Mouse (Mus musculus): ENCODE results near the gene Fam189b. TPM values are rescaled to one million over a fixed set of nuclear protein-coding genes. Genes with fewer than 3 reads are reported as not detected.

Gene Fam189b
- polyA plus RNA-seq, 1 experiment: 0.84 TPM

DNA sequence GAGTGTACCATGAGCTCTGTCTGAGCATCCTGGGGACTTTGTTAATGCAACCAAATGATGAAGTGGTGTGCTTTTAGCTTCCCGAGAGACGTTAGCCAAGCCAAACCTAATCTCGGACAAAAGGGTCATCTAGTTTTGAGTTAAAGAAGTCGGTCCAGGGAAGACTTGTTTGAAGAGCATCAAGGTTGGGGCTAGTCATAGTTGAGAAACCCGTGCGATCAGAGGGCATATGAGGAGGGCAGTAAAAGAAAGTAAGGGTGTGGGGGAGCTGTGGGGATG lies 4.9 kb upstream of the Fam189b start:
- Histone ChIP-seq H3K4me3 (replicated peaks) (peak overlapping the region; percentile 69), H3K36me3 (ENCODE audit: control insufficient read depth) (peaks cover 85% of the 10 kb centered on the region), H3K4me1 (ENCODE audit: control insufficient read depth) (peaks cover 50% of the 10 kb centered on the region), H3K9me3 (ENCODE audit: control insufficient read depth, low read length) (no peaks in the 10 kb centered on the region), H3K27me3 (ENCODE audit: control insufficient read depth) (no peaks in the 10 kb centered on the region)
- TF ChIP-seq TAL1 (IDR thresholded peaks at IDR 0.05; ENCODE audit: low read length) (no peak), GATA1 (IDR thresholded peaks at IDR 0.05; ENCODE audit: low read length) (no peak)

DNA sequence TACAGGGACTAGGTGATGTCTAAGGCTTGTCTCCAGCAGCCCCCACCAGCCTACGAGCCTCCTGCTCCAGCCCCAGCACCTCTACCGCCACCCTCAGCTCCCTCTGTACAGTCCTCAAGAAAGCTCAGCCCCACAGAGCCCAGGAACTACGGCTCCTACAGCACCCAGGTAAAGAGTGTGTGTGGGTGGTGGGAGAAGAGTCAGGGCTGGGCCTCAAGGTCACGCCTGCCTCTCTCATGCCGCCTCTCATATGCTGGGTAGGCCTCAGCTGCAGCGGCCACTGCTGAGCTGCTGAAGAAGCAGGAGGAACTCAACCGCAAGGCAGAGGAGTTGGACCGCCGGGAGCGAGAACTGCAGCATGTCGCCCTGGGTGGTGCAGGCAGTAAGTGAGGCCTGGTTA lies 3.9 kb upstream of the Fam189b start:
- peak overlapping the region; percentile 69 for H3K4me3 ChIP-seq (replicated peaks)
- H3K9me3 ChIP-seq (ENCODE audit: control insufficient read depth, low read length): no peaks in the 10 kb centered on the region
- H3K4me1 ChIP-seq (ENCODE audit: control insufficient read depth): peaks cover 60% of the 10 kb centered on the region
- H3K36me3 ChIP-seq (ENCODE audit: control insufficient read depth): peaks cover 74% of the 10 kb centered on the region
- no peaks in the 10 kb centered on the region for H3K27me3 ChIP-seq (ENCODE audit: control insufficient read depth)
- TF ChIP-seq TAL1 (IDR thresholded peaks at IDR 0.05; ENCODE audit: low read length): no peak
- no peak for TF ChIP-seq GATA1 (IDR thresholded peaks at IDR 0.05; ENCODE audit: low read length)

DNA sequence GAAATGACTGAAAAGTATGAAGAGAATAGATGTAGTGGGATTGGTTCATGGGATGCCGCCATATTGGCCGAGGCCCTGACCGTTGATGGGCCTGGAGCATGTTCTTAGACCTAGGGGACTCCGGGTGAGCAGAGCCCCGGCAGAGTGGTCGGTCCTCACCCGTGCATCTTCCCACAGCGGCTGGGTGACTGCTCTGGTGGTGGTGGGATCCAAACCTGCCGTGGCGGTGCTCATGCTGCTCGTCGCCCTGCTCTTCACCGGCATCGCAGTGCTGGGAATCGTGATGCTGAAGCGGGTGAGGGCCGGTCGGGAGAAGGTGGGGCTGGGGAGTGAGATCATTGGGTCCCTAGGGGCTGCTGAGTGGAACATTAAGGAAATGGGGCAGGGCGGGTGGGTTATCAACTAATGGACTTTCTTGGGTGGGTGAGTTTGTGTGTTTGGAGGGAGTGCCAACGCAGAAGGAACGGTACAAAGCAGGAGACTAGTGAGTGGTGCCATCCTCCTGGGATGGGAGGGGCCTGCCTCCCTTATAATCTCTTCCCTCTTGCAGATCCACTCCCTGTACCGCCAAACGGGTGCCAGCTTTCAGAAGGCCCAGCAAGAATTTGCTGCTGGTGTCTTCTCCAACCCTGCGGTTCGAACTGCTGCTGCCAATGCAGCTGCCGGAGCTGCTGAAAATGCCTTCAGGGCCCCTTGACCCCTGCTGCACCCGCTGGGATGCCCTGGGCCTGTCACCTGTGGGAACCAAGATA lies 1.0 kb upstream of the Fam189b start:
- peaks cover 47% of the 10 kb centered on the region for H3K36me3 ChIP-seq (ENCODE audit: control insufficient read depth)
- H3K9me3 ChIP-seq (ENCODE audit: control insufficient read depth, low read length): no peaks in the 10 kb centered on the region
- no peak overlapping the region for H3K4me3 ChIP-seq (replicated peaks)
- H3K27me3 ChIP-seq (ENCODE audit: control insufficient read depth): no peaks in the 10 kb centered on the region
- TF ChIP-seq TAL1 (IDR thresholded peaks at IDR 0.05; ENCODE audit: low read length) (no peak), GATA1 (IDR thresholded peaks at IDR 0.05; ENCODE audit: low read length) (no peak)
- peaks cover 57% of the 10 kb centered on the region for H3K4me1 ChIP-seq (ENCODE audit: control insufficient read depth)

DNA sequence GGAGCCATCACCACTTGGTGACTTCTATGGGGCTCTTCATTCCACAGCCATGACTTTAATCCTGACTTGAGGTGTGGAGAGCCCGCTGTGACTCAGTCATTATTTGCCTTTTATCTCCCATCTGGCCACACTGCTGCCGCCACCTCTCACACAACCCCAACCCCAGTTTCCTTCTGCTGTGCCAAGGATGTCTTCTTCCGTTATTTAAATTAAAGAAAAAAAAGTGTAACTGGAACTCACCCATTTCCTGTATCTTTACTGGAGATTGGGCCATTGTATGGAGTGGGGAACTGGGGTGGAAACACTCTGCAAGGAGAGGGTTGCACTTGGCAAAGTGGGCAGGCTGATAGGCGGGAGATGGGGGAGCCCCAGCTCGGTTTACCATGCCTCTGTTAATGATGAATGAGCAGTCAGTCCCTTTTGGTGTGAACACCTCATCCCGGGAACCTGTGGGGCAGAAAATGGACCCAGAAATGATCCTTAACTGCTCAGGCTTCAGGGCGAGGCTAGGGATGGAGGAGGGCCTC lies 349 bp upstream of the Fam189b start:
- no peaks in the 10 kb centered on the region for H3K27me3 ChIP-seq (ENCODE audit: control insufficient read depth)
- H3K4me1 ChIP-seq (ENCODE audit: control insufficient read depth): peaks cover 56% of the 10 kb centered on the region
- no peaks in the 10 kb centered on the region for H3K9me3 ChIP-seq (ENCODE audit: control insufficient read depth, low read length)
- H3K4me3 ChIP-seq (replicated peaks): peak overlapping the region; percentile 65
- H3K36me3 ChIP-seq (ENCODE audit: control insufficient read depth): peaks cover 47% of the 10 kb centered on the region
- TF ChIP-seq TAL1 (IDR thresholded peaks at IDR 0.05; ENCODE audit: low read length): no peak
- no peak for TF ChIP-seq GATA1 (IDR thresholded peaks at IDR 0.05; ENCODE audit: low read length)

DNA sequence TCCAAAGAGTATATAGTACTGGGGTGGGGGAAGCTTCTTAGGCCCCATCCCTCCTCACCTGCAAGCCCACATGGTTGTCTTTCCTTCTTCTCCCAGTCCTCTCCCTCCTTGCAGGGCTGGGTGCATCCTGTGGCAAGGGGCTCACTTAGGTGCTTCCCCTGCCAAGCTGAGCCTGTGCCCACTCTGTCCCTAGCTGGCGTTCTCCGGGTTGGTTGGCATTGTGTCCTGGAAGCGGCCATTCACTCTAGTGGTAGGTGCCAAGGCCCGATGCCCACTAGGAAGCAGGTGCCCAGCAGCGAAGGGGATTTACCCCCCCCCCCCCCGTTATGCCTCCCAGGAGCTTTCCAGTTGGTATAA lies 994 bp downstream of the Fam189b start:
- TF ChIP-seq GATA1 (IDR thresholded peaks at IDR 0.05; ENCODE audit: low read length): no peak
- no peak for TF ChIP-seq TAL1 (IDR thresholded peaks at IDR 0.05; ENCODE audit: low read length)
- no peaks in the 10 kb centered on the region for H3K9me3 ChIP-seq (ENCODE audit: control insufficient read depth, low read length)
- H3K4me1 ChIP-seq (ENCODE audit: control insufficient read depth): peaks cover 43% of the 10 kb centered on the region
- H3K36me3 ChIP-seq (ENCODE audit: control insufficient read depth): peaks cover 40% of the 10 kb centered on the region
- H3K4me3 ChIP-seq (replicated peaks): peak overlapping the region; percentile 65
- H3K27me3 ChIP-seq (ENCODE audit: control insufficient read depth): peaks cover 8% of the 10 kb centered on the region; the same call in 1 of the 2 replicates

DNA sequence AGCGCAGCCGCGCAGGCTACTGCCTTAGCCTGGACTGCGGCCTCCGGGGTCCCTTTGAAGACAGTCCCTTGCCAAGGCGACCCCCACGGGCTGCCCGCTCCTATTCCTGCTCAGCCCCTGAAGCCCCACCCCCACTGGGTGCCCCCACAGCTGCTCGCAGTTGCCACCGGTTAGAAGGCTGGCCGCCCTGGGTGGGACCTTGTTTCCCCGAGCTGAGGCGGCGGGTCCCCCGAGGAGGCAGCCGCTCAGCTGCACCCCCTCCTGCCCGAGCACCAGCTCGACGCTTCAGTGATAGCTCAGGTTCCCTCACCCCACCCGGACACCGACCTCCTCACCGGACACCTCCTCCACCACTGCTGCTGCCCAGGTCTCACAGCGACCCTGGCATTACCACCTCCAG lies 4.3 kb downstream of the Fam189b start:
- peaks cover 29% of the 10 kb centered on the region for H3K4me1 ChIP-seq (ENCODE audit: control insufficient read depth)
- no peak for TF ChIP-seq GATA1 (IDR thresholded peaks at IDR 0.05; ENCODE audit: low read length)
- no peak for TF ChIP-seq TAL1 (IDR thresholded peaks at IDR 0.05; ENCODE audit: low read length)
- H3K27me3 ChIP-seq (ENCODE audit: control insufficient read depth): peaks cover 21% of the 10 kb centered on the region
- H3K4me3 ChIP-seq (replicated peaks): no peak overlapping the region
- H3K9me3 ChIP-seq (ENCODE audit: control insufficient read depth, low read length): no peaks in the 10 kb centered on the region
- H3K36me3 ChIP-seq (ENCODE audit: control insufficient read depth): peaks cover 7% of the 10 kb centered on the region

DNA sequence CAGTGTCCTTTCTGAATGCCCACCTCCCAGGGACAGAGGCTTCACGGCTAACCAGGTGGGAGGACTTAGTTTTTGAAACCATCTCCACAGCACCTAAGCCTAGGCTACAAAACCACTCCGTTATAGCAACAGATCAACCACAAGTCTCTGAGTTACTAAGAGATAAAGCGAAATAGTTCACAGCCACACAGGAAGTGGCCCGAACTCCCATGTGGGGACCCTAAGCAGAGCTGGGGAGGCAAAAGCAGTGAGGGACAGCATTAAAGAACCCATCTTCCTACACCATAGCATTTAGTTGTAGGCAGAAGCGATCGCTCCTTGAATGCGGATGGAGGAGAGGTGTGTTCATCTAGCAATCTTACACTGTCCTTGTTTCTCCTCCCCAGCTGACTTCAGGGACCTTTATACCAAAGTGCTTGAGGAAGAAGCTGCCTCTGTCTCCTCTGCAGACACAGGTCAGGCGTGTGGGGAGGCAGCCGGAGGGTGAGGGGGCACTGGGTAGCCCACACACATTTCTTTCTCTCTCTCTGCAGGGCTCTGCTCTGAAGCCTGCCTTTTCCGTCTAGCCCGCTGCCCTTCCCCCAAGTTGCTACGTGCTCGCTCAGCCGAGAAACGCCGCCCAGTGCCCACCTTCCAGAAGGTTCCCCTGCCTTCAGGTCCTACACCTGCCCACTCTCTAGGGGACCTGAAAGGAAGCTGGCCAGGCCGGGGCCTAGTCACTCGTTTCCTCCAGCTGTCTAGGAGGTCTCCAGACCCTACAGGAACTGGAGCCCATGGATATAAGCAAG lies 4.9 kb downstream of the Fam189b start:
- Histone ChIP-seq H3K4me3 (replicated peaks) (no peak overlapping the region), H3K4me1 (ENCODE audit: control insufficient read depth) (peaks cover 22% of the 10 kb centered on the region), H3K9me3 (ENCODE audit: control insufficient read depth, low read length) (no peaks in the 10 kb centered on the region), H3K36me3 (ENCODE audit: control insufficient read depth) (peaks cover under 1% of the 10 kb centered on the region), H3K27me3 (ENCODE audit: control insufficient read depth) (peaks cover 21% of the 10 kb centered on the region)
- no peak for TF ChIP-seq TAL1 (IDR thresholded peaks at IDR 0.05; ENCODE audit: low read length)
- TF ChIP-seq GATA1 (IDR thresholded peaks at IDR 0.05; ENCODE audit: low read length): no peak

DNA sequence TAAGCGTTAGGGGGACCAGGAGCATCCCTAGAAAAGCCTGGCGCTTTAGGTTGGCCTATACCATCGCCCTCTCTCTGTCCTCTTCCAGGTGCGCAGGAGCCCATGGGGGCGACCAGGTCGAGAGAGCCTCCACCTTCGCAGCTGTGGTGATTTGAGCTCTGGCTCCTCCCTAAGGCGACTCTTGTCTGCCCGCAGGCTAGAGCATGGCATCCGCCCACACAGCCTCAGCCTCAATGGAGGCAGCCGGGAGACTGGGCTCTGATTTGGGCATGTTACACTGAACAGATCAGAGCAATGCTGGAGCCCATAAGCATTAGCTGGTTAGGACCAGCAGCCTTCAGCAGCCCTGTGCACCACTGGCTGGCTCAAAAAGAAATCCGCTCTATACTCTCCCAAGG lies 5.5 kb downstream of the Fam189b start:
- peaks cover 16% of the 10 kb centered on the region for H3K4me1 ChIP-seq (ENCODE audit: control insufficient read depth)
- TF ChIP-seq GATA1 (IDR thresholded peaks at IDR 0.05; ENCODE audit: low read length) (no peak), TAL1 (IDR thresholded peaks at IDR 0.05; ENCODE audit: low read length) (no peak)
- peaks cover 21% of the 10 kb centered on the region for H3K27me3 ChIP-seq (ENCODE audit: control insufficient read depth)
- no peaks in the 10 kb centered on the region for H3K9me3 ChIP-seq (ENCODE audit: control insufficient read depth, low read length)
- no peaks in the 10 kb centered on the region for H3K36me3 ChIP-seq (ENCODE audit: control insufficient read depth)
- no peak overlapping the region for H3K4me3 ChIP-seq (replicated peaks)

DNA sequence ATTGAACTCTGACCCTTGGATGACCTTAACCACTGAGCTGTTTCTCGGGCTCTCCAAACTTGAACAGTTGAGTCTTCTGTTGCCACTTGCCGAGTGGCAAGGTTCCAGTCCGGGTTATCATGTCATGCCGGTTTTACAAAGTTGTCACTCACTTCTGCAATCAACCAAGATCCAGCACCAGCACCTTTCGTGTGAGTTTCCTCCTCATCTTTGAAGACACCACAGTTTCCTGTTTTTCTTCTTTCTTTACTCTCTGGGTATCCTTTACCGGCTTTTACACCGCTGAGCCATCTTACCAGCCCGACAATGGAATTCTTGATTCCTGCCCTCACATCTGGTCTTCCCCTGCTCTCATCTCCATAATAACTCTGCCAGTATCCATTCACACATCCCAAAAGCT lies 7.5 kb downstream of the Fam189b start:
- Histone ChIP-seq H3K9me3 (ENCODE audit: control insufficient read depth, low read length) (no peaks in the 10 kb centered on the region), H3K4me3 (replicated peaks) (no peak overlapping the region), H3K36me3 (ENCODE audit: control insufficient read depth) (no peaks in the 10 kb centered on the region), H3K4me1 (ENCODE audit: control insufficient read depth) (peaks cover 13% of the 10 kb centered on the region), H3K27me3 (ENCODE audit: control insufficient read depth) (peaks cover 21% of the 10 kb centered on the region)
- TF ChIP-seq TAL1 (IDR thresholded peaks at IDR 0.05; ENCODE audit: low read length) (no peak), GATA1 (IDR thresholded peaks at IDR 0.05; ENCODE audit: low read length) (no peak)

All from erythroblast, embryonic 14.5 days (primary cell).